Mouse (Mus musculus) lung, postnatal 0 days (tissue): ENCODE measurements around the gene Lsm2.

Experiments
- CTCF ChIP-seq: IDR thresholded peaks from 2 replicates; pipeline ENCODE4 v1.5.1; 2016; ENCODE audit warnings: antibody characterized with exemption, mild to moderate bottlenecking
- EP300 ChIP-seq: IDR thresholded peaks from 2 replicates; pipeline ENCODE4 v1.6.1; 2016; ENCODE audit warnings: antibody characterized with exemption, mild to moderate bottlenecking, control low read depth

GRCm38 (mm10) chr17:35019894-35020293 is 38.2 kb downstream of the Lsm2 start:
- TF ChIP-seq CTCF (no peak), EP300 (no peak)
